Mouse (Mus musculus) heart, postnatal 0 days (tissue): Measurements from ENCODE around the gene 1700003E16Rik.

Experiments
- CTCF ChIP-seq: IDR thresholded peaks from 2 replicates; pipeline ENCODE4 v1.5.1; 2016; ENCODE audit warnings: antibody characterized with exemption, control low read depth, low read depth
- EP300 ChIP-seq: IDR thresholded peaks from 2 replicates; pipeline ENCODE4 v1.6.1; 2016; ENCODE audit warnings: antibody characterized with exemption, low read depth

DNA sequence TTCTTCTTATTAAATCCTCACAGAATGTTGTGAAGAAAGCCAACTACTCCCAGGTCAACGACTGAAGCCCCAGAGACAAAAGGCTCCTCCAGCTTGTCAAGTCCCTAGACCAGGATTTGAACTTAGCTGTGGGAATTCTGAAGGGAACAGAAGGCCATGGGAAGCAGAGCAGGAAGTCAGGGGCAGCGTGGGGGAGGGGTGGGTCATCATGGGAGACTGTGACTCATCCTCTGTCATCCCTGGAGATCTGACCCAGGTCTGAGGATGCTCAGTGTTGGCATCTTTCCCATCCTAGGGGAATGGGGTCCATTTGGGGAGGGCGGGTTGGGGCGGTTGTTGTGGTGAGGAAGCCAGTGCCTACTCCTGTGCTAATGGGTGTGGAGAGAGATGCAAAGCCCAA is 14.6 kb upstream of the 1700003E16Rik start:
- no peak for TF ChIP-seq CTCF
- TF ChIP-seq EP300, result no peak
